Mouse (Mus musculus): Measurements from ENCODE around the gene Copz1.

- TF ChIP-seq CTCF (IDR thresholded peaks at IDR 0.05; ENCODE audit: low read depth, low read length), result no peak
- no peak for TF ChIP-seq POLR2A (IDR thresholded peaks at IDR 0.05; ENCODE audit: extremely low read depth, insufficient read depth, low read length)
These were observed 20.3 kb downstream of the Copz1 start for GRCm38 (mm10) chr15:103292673-103293345.

All from liver, adult 2 months (tissue).